Mouse (Mus musculus): ENCODE measurements around the gene 4933405L10Rik. TPM values are rescaled to one million over a fixed set of nuclear protein-coding genes. Genes with fewer than 3 reads are reported as not detected.
A peak's percentile ranks its signal among the peaks of the same experiment; 100 is the strongest.

The 4933405L10Rik gene
- polyA plus RNA-seq, 1 experiment, result not detected

GRCm38 (mm10) chr8:105706426-105706825, 1.0 kb upstream of the 4933405L10Rik start:
- Histone ChIP-seq H3K4me1 (ENCODE audit: control insufficient read depth, insufficient read depth, low read length) (peaks cover 23% of the 10 kb centered on the region), H3K27ac (ENCODE audit: insufficient read depth, low read depth, low read length) (no peak overlapping the region), H3K4me3 (ENCODE audit: insufficient read depth, low read depth, low read length) (no peak overlapping the region)
- 72% methylated on average over 12 of the region's 12 CpGs for WGBS
- TF ChIP-seq CTCF (IDR thresholded peaks at IDR 0.05; ENCODE audit: insufficient read depth, low read depth, low read length), result no peak
- TF ChIP-seq POLR2A (IDR thresholded peaks at IDR 0.05; ENCODE audit: insufficient read depth, low read depth, low read length), result no peak

GRCm38 (mm10) chr8:105708675-105709074, 1.2 kb downstream of the 4933405L10Rik start:
- Histone ChIP-seq H3K27ac (ENCODE audit: insufficient read depth, low read depth, low read length) (no peak overlapping the region), H3K4me3 (ENCODE audit: insufficient read depth, low read depth, low read length) (no peak overlapping the region)

GRCm38 (mm10) chr8:105709317-105709716, 1.9 kb downstream of the 4933405L10Rik start:
- TF ChIP-seq POLR2A (IDR thresholded peaks at IDR 0.05; ENCODE audit: insufficient read depth, low read depth, low read length) (no peak), CTCF (IDR thresholded peaks at IDR 0.05; ENCODE audit: insufficient read depth, low read depth, low read length) (no peak)
- peaks cover 9% of the 10 kb centered on the region for H3K4me1 ChIP-seq (ENCODE audit: control insufficient read depth, insufficient read depth, low read length)
- WGBS, result 77% methylated on average over 14 of the region's 14 CpGs
- no peak overlapping the region for H3K27ac ChIP-seq (ENCODE audit: insufficient read depth, low read depth, low read length)
- H3K4me3 ChIP-seq (ENCODE audit: insufficient read depth, low read depth, low read length), result no peak overlapping the region

More at GRCm38 (mm10) chr8:105708675-105709074, 1.2 kb downstream of the 4933405L10Rik start:
- peaks cover 9% of the 10 kb centered on the region for H3K4me1 ChIP-seq (ENCODE audit: control insufficient read depth, insufficient read depth, low read length)
- no peak for TF ChIP-seq POLR2A (IDR thresholded peaks at IDR 0.05; ENCODE audit: insufficient read depth, low read depth, low read length)
- TF ChIP-seq CTCF (IDR thresholded peaks at IDR 0.05; ENCODE audit: insufficient read depth, low read depth, low read length), result no peak
- WGBS, result 96% methylated on average over 8 of the region's 8 CpGs

- 87% methylated on average over 3 of the region's 3 CpGs for WGBS
- TF ChIP-seq CTCF (IDR thresholded peaks at IDR 0.05; ENCODE audit: insufficient read depth, low read depth, low read length) (no peak), POLR2A (IDR thresholded peaks at IDR 0.05; ENCODE audit: insufficient read depth, low read depth, low read length) (no peak)
- Histone ChIP-seq H3K4me1 (ENCODE audit: control insufficient read depth, insufficient read depth, low read length) (peaks cover 9% of the 10 kb centered on the region), H3K4me3 (ENCODE audit: insufficient read depth, low read depth, low read length) (no peak overlapping the region), H3K27ac (ENCODE audit: insufficient read depth, low read depth, low read length) (no peak overlapping the region)
These were observed 4.8 kb downstream of the 4933405L10Rik start for GRCm38 (mm10) chr8:105712286-105712685.

GRCm38 (mm10) chr8:105714139-105714538, 6.7 kb downstream of the 4933405L10Rik start:
- 7% methylated on average over 3 of the region's 3 CpGs for WGBS
- no peaks in the 10 kb centered on the region for H3K4me1 ChIP-seq (ENCODE audit: control insufficient read depth, insufficient read depth, low read length)
- TF ChIP-seq POLR2A (IDR thresholded peaks at IDR 0.05; ENCODE audit: insufficient read depth, low read depth, low read length) (no peak), CTCF (IDR thresholded peaks at IDR 0.05; ENCODE audit: insufficient read depth, low read depth, low read length) (peak; percentile 26; the same call in 1 of the 2 replicates)
- no peak overlapping the region for H3K4me3 ChIP-seq (ENCODE audit: insufficient read depth, low read depth, low read length)
- no peak overlapping the region for H3K27ac ChIP-seq (ENCODE audit: insufficient read depth, low read depth, low read length)

- WGBS, result 74% methylated on average over 6 of the region's 6 CpGs
- no peaks in the 10 kb centered on the region for H3K4me1 ChIP-seq (ENCODE audit: control insufficient read depth, insufficient read depth, low read length)
- H3K4me3 ChIP-seq (ENCODE audit: insufficient read depth, low read depth, low read length), result no peak overlapping the region
- H3K27ac ChIP-seq (ENCODE audit: insufficient read depth, low read depth, low read length), result no peak overlapping the region
- TF ChIP-seq CTCF (IDR thresholded peaks at IDR 0.05; ENCODE audit: insufficient read depth, low read depth, low read length) (no peak), POLR2A (IDR thresholded peaks at IDR 0.05; ENCODE audit: insufficient read depth, low read depth, low read length) (no peak)
These were observed 7.6 kb downstream of the 4933405L10Rik start for GRCm38 (mm10) chr8:105715042-105715441.

GRCm38 (mm10) chr8:105716302-105716945, 9.0 kb downstream of the 4933405L10Rik start:
- H3K4me3 ChIP-seq (ENCODE audit: insufficient read depth, low read depth, low read length), result no peak overlapping the region
- TF ChIP-seq POLR2A (IDR thresholded peaks at IDR 0.05; ENCODE audit: insufficient read depth, low read depth, low read length) (no peak), CTCF (IDR thresholded peaks at IDR 0.05; ENCODE audit: insufficient read depth, low read depth, low read length) (no peak)
- H3K27ac ChIP-seq (ENCODE audit: insufficient read depth, low read depth, low read length), result no peak overlapping the region
- no peaks in the 10 kb centered on the region for H3K4me1 ChIP-seq (ENCODE audit: control insufficient read depth, insufficient read depth, low read length)
- 92% methylated on average over 15 of the region's 15 CpGs for WGBS

GRCm38 (mm10) chr8:105719637-105720036, 12.2 kb downstream of the 4933405L10Rik start:
- TF ChIP-seq CTCF (IDR thresholded peaks at IDR 0.05; ENCODE audit: insufficient read depth, low read depth, low read length), result no peak
- no peak for TF ChIP-seq POLR2A (IDR thresholded peaks at IDR 0.05; ENCODE audit: insufficient read depth, low read depth, low read length)
- no peak overlapping the region for H3K27ac ChIP-seq (ENCODE audit: insufficient read depth, low read depth, low read length)
- no peaks in the 10 kb centered on the region for H3K4me1 ChIP-seq (ENCODE audit: control insufficient read depth, insufficient read depth, low read length)
- WGBS, result 90% methylated on average over 4 of the region's 4 CpGs
- no peak overlapping the region for H3K4me3 ChIP-seq (ENCODE audit: insufficient read depth, low read depth, low read length)

GRCm38 (mm10) chr8:105722861-105723260, 15.4 kb downstream of the 4933405L10Rik start:
- H3K4me3 ChIP-seq (ENCODE audit: insufficient read depth, low read depth, low read length), result no peak overlapping the region
- 85% methylated on average over 9 of the region's 9 CpGs for WGBS
- no peak for TF ChIP-seq CTCF (IDR thresholded peaks at IDR 0.05; ENCODE audit: insufficient read depth, low read depth, low read length)
- TF ChIP-seq POLR2A (IDR thresholded peaks at IDR 0.05; ENCODE audit: insufficient read depth, low read depth, low read length), result no peak
- no peak overlapping the region for H3K27ac ChIP-seq (ENCODE audit: insufficient read depth, low read depth, low read length)
- no peaks in the 10 kb centered on the region for H3K4me1 ChIP-seq (ENCODE audit: control insufficient read depth, insufficient read depth, low read length)

All from olfactory bulb, adult 2 months (tissue).